Mouse (Mus musculus) left cerebral cortex, postnatal 25 days (tissue): ENCODE results near the gene Gm5799. TPM values are rescaled to one million over a fixed set of nuclear protein-coding genes. Genes with fewer than 3 reads are reported as not detected.
"Not testable (repeated sequence)": the region's sequence is repeated elsewhere in the genome, so short reads cannot be mapped to it uniquely, and the experiment has no call there.

Experiments
- DNase-seq, 2 experiments: peaks; one replicate each; pipeline ENCODE4 v3.0.0; 2022; ENCODE audit warnings: low spot score in 2 of 2, mixed read lengths in 1 of 2
- intact Hi-C: fragments of 180-260 bp; cut with DNase I; formaldehyde crosslinking; loops from one replicate; pipeline ENCODE4 v1.15.1; 2025
- total RNA-seq, 2 experiments: library from RNA; stranded (reverse); gene quantifications; 2 replicates each; pipeline ENCODE4 v1.2.3; 2021

Gm5799 gene
- not detected for total RNA-seq

- intact Hi-C loops, DNase-seq: not testable (repeated sequence)
Observed at GRCm38 (mm10) chr14:43543276-43543675, at the start of gene Gm5799. Gm5799 (plus strand) TSS chr14:43543576.

GRCm38 (mm10) chr14:43531052-43532010 lies 12.0 kb upstream of the Gm5799 start:
- peak in 1 of 2 experiments; percentile 3 for DNase-seq
- intact Hi-C loops, result not testable (repeated sequence)

GRCm38 (mm10) chr14:43532011-43532383 lies 11.4 kb upstream of the Gm5799 start:
- DNase-seq, intact Hi-C loops: not testable (repeated sequence)

GRCm38 (mm10) chr14:43532387-43532786 lies 11.0 kb upstream of the Gm5799 start:
- peak in 1 of 2 experiments; percentile 15 for DNase-seq
- intact Hi-C loops, result not testable (repeated sequence)

GRCm38 (mm10) chr14:43538144-43538543 lies 5.2 kb upstream of the Gm5799 start:
- intact Hi-C loops, DNase-seq: not testable (repeated sequence)

- intact Hi-C loops, DNase-seq: not testable (repeated sequence)
Observed at GRCm38 (mm10) chr14:43546281-43546680, 2.9 kb downstream of the Gm5799 start.

GRCm38 (mm10) chr14:43552271-43552670 lies 8.9 kb downstream of the Gm5799 start:
- intact Hi-C loops, DNase-seq: not testable (repeated sequence)

GRCm38 (mm10) chr14:43577969-43578368 lies 34.6 kb downstream of the Gm5799 start:
- intact Hi-C loops, DNase-seq: not testable (repeated sequence)

- DNase-seq, intact Hi-C loops: not testable (repeated sequence)
Observed at GRCm38 (mm10) chr14:43579046-43579445, 35.7 kb downstream of the Gm5799 start, which contains the start of gene Gm17654. Gm17654 (minus strand) TSS chr14:43579146.

Other genes with a start within 250 kb of the Gm5799 start
- gene Gm8127, start 249.7 kb upstream of the Gm5799 start, total RNA-seq, result not detected
- gene 1700001F09Rik, start 195.8 kb upstream of the Gm5799 start, total RNA-seq, result not detected
- gene Gm8138, start 127.2 kb upstream of the Gm5799 start, total RNA-seq, result not detected
- not detected for gene Gm17654, start 35.6 kb downstream of the Gm5799 start, total RNA-seq
- not detected for gene Gm10375, start 64.4 kb downstream of the Gm5799 start, total RNA-seq
- not detected for gene Gm8165, start 133.6 kb downstream of the Gm5799 start, total RNA-seq
- gene Gm7324, start 154.3 kb downstream of the Gm5799 start, total RNA-seq, result 1 to 10 TPM; 1.1 to 2.3 TPM
- gene Gm16506, start 183.9 kb downstream of the Gm5799 start, total RNA-seq, result not detected
- not detected for gene Gm6526, start 204.3 kb downstream of the Gm5799 start, total RNA-seq
- gene Gm8180, start 241.2 kb downstream of the Gm5799 start, total RNA-seq, result not detected